ENCODE assay signal across 9 mouse cellular contexts in genomic region chr2:27931971-27932370, GRCm38 (mm10). TPM values are rescaled to one million over a fixed set of nuclear protein-coding genes. Genes with fewer than 3 reads are reported as not detected.
DNase-seq lines count a peak whose midpoint lies in the region; ATAC-seq lines count a peak whose summit lies in the region.
"Had no signal": no experiment of that assay in that cellular context is flagged by ENCODE, and none has a peak within 500 bp of the region (broad histone marks: within the 10 kb centered on the region; RNA-seq: fewer than 3 reads in every experiment).

No protein-coding gene starts in this region.

- H3K27ac ChIP-seq in heart, embryonic 15.5 days, result peak overlapping the region; percentile 31; the same call in 1 of the 2 replicates
- peak overlapping the region; percentile 93 for H3K27ac ChIP-seq in embryonic facial prominence, embryonic 14.5 days (replicated peaks; ENCODE audit: low read depth, low read length)
- H3K27ac ChIP-seq in limb, embryonic 11.5 days (replicated peaks; ENCODE audit: low read depth, low read length), result peak overlapping the region; percentile 89

- DNase-seq in heart, postnatal 14 days, result no peak
- peak; percentile 91 for DNase-seq in Muller cell, postnatal 12 days (ENCODE audit: inconsistent ontology term)
- DNase-seq in embryonic facial prominence, embryonic 14.5 days (ENCODE audit: low spot score), result peak; percentile 90
- DNase-seq in limb, embryonic 11.5 days (ENCODE audit: low spot score), result peak; percentile 77
- no peak for DNase-seq in layer of hippocampus, adult 9-11 months
- DNase-seq in urinary bladder, adult 2 months (ENCODE audit: low spot score), result no peak
- no peak for DNase-seq in urinary bladder, postnatal 4 days (ENCODE audit: low spot score in 2 of 2)

- H3K36me3 ChIP-seq in heart, embryonic 15.5 days, result no peaks in the 10 kb centered on the region
- H3K36me3 ChIP-seq in embryonic facial prominence, embryonic 14.5 days (ENCODE audit: control insufficient read depth, insufficient read depth, low read length), result peaks cover 51% of the 10 kb centered on the region
- H3K36me3 ChIP-seq in limb, embryonic 11.5 days (ENCODE audit: control insufficient read depth, insufficient read depth, low read length), result peaks cover 5% of the 10 kb centered on the region

- H3K4me1 ChIP-seq in heart, embryonic 15.5 days (replicated peaks), result peaks cover 63% of the 10 kb centered on the region
- peaks cover 66% of the 10 kb centered on the region for H3K4me1 ChIP-seq in embryonic facial prominence, embryonic 14.5 days (ENCODE audit: control insufficient read depth, insufficient read depth, low read length)
- peaks cover 41% of the 10 kb centered on the region for H3K4me1 ChIP-seq in limb, embryonic 11.5 days (ENCODE audit: control insufficient read depth, insufficient read depth, low read length)

- H3K4me3 ChIP-seq in heart, embryonic 15.5 days, result no peak overlapping the region
- H3K4me3 ChIP-seq in embryonic facial prominence, embryonic 14.5 days (ENCODE audit: low read depth, low read length), result no peak overlapping the region
- no peak overlapping the region for H3K4me3 ChIP-seq in limb, embryonic 11.5 days (ENCODE audit: low read depth, low read length)
- H3K4me3 ChIP-seq: megakaryocyte, embryonic 14.5 days had no signal

- 45% methylated on average over 3 of the region's 3 CpGs for WGBS in heart, embryonic 15.5 days
- WGBS in embryonic facial prominence, embryonic 14.5 days, result 16% methylated on average over 3 of the region's 3 CpGs
- 9% methylated on average over 3 of the region's 3 CpGs for WGBS in limb, embryonic 11.5 days

- no peak overlapping the region for H3K4me2 ChIP-seq in heart, embryonic 15.5 days
- H3K4me2 ChIP-seq in embryonic facial prominence, embryonic 14.5 days (ENCODE audit: low read depth, low read length), result peak overlapping the region; percentile 10; the same call in 1 of the 2 replicates
- H3K4me2 ChIP-seq in limb, embryonic 11.5 days (ENCODE audit: low read depth, severe bottlenecking), result no peak overlapping the region

- intact Hi-C loops in heart, postnatal 14 days (cut with DNase I), result no loop called here

- H3K9ac ChIP-seq in heart, embryonic 15.5 days, result no peak overlapping the region
- H3K9ac ChIP-seq in embryonic facial prominence, embryonic 14.5 days (ENCODE audit: low read depth, low read length), result no peak overlapping the region
- H3K9ac ChIP-seq in limb, embryonic 11.5 days (ENCODE audit: low read length), result no peak overlapping the region

- H3K27me3 ChIP-seq in heart, embryonic 15.5 days, result no peaks in the 10 kb centered on the region
- H3K27me3 ChIP-seq in embryonic facial prominence, embryonic 14.5 days (replicated peaks; ENCODE audit: control insufficient read depth, insufficient read depth, low read length), result no peaks in the 10 kb centered on the region
- H3K27me3 ChIP-seq in limb, embryonic 11.5 days (ENCODE audit: control insufficient read depth, insufficient read depth, low read length), result no peaks in the 10 kb centered on the region

- no peaks in the 10 kb centered on the region for H3K9me3 ChIP-seq in heart, embryonic 15.5 days (replicated peaks)
- H3K9me3 ChIP-seq in embryonic facial prominence, embryonic 14.5 days (ENCODE audit: control insufficient read depth, low read length), result no peaks in the 10 kb centered on the region
- no peaks in the 10 kb centered on the region for H3K9me3 ChIP-seq in limb, embryonic 11.5 days (ENCODE audit: control insufficient read depth, low read length)
- H3K9me3 ChIP-seq: megakaryocyte, embryonic 14.5 days had no signal

- no peak for ATAC-seq in heart, embryonic 15.5 days (replicated peaks; ENCODE audit: insufficient number of reproducible peaks, insufficient read depth, low FRiP score, low read depth)
- ATAC-seq in embryonic facial prominence, embryonic 14.5 days (ENCODE audit: low read depth), result peak; percentile 72
- peak; percentile 65; the same call in 1 of the 2 replicates for ATAC-seq in limb, embryonic 11.5 days (ENCODE audit: insufficient number of reproducible peaks, low FRiP score, low TSS enrichment, low read depth)

RNA-seq across cellular contexts. Expression of gene Col5a1, which starts 45.7 kb away (rescaled TPM):
- 71.0 and 89.5 TPM in 2 replicates for polyA plus RNA-seq in heart, embryonic 15.5 days (2015; fragmentation: Nextera tagmentation; extraction: Ambion mirVana)
- 100 to 1,000 TPM; 100 to 109 TPM for total RNA-seq in heart, postnatal 14 days (2021)
- polyA plus RNA-seq in embryonic facial prominence, embryonic 14.5 days (2014; fragmentation: Nextera tagmentation; extraction: Ambion mirVana), result 253 and 258 TPM in 2 replicates
- polyA plus RNA-seq in limb, embryonic 11.5 days (2014; fragmentation: Nextera tagmentation; extraction: Ambion mirVana), result 28.3 and 28.5 TPM in 2 replicates
- polyA plus RNA-seq in urinary bladder, adult 2 months (2012; rRNA removed), result 59.2 and 104 TPM in 2 replicates

Comparison
In these comparisons a context has a peak if more than half of its experiments do, and no peak if none do; other contexts are left out.
1. H3K27ac ChIP-seq: peak in every context shown above with its lines; median percentile 93 in embryonic facial prominence, embryonic 14.5 days; 89 in limb, embryonic 11.5 days; 31 in heart, embryonic 15.5 days.
2. DNase-seq: peak in Muller cell, postnatal 12 days (single experiment), embryonic facial prominence, embryonic 14.5 days (single experiment) and limb, embryonic 11.5 days (single experiment); none in heart, postnatal 14 days (0 of 2), layer of hippocampus, adult 9-11 months (single experiment), urinary bladder, adult 2 months (single experiment) and urinary bladder, postnatal 4 days (0 of 2).